Mouse (Mus musculus): Measurements from ENCODE around the gene Proca1.

Proca1 gene

GRCm38 (mm10) chr11:78215709-78216317, 22.6 kb downstream of the Proca1 start:
- DNase-seq (ENCODE audit: low read depth, low spot score) = no peak

GRCm38 (mm10) chr11:78223586-78223985, 30.4 kb downstream of the Proca1 start:
- DNase-seq (ENCODE audit: low read depth, low spot score) = no peak

GRCm38 (mm10) chr11:78231518-78231917, 38.3 kb downstream of the Proca1 start:
- no peak for DNase-seq (ENCODE audit: low read depth, low spot score)

- no peak for DNase-seq (ENCODE audit: low read depth, low spot score)
Measured at GRCm38 (mm10) chr11:78240193-78240857, 47.1 kb downstream of the Proca1 start.

GRCm38 (mm10) chr11:78245261-78245626, 52.1 kb downstream of the Proca1 start:
- no peak for DNase-seq (ENCODE audit: low read depth, low spot score)

GRCm38 (mm10) chr11:78245627-78246317, 52.6 kb downstream of the Proca1 start, which contains the start of the genes Sdf2 and Supt6:
Sdf2 (plus strand) TSS chr11:78245746.
Supt6 (minus strand) TSS chr11:78245987.
- peak; percentile 89 for DNase-seq (ENCODE audit: low read depth, low spot score)

- no peak for DNase-seq (ENCODE audit: low read depth, low spot score)
Measured at GRCm38 (mm10) chr11:78246318-78247011, 53.3 kb downstream of the Proca1 start.

GRCm38 (mm10) chr11:78247012-78247348, 53.8 kb downstream of the Proca1 start:
- DNase-seq (ENCODE audit: low read depth, low spot score) = no peak

GRCm38 (mm10) chr11:78247727-78248140, 54.5 kb downstream of the Proca1 start:
- peak; percentile 13 for DNase-seq (ENCODE audit: low read depth, low spot score)
